Mouse (Mus musculus): ENCODE measurements around the gene Pycr2. TPM values are rescaled to one million over a fixed set of nuclear protein-coding genes. Genes with fewer than 3 reads are reported as not detected.

Pycr2 gene
- 28.4 and 32.0 TPM in 2 replicates for polyA plus RNA-seq (2012; rRNA removed; ENCODE audit: low replicate concordance)

DNA sequence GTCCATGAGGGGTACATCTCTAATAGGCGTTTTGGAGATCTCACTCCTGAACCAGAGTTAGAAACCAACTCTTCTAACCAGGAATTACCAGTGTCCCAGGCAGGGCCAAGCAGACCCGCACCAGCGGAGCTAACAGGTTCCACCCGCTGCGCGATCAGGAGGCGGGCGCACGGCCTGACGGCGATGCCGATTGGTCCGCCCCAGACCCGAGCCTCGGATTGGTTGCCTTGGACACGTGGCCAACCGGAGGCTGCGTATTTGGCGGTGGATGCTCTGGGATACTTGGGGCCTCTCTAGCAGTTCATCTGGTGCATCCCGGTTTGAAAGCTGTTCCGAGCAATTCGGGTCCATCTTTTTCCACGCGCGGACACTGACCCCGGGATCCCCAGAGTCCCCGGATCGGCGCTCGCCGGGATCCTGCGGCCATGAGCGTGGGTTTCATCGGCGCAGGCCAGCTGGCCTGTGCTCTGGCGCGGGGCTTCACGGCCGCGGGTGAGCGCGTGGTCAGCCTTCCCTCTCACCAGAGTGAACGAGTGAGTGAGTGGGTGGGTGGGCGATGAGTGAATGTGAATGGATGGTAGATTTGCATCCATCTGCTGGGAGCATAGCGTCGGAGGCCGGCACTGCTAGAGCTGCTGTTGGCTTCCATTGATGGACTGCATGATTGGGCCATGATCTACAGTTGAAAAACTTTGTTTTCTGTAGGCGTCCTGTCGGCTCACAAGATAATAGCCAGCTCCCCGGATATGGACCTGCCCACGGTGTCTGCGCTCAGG is at the start of gene Pycr2:
Gene Pycr2, plus strand, starts transcription at position 255 of the 776 bp plus-strand sequence.

DNA sequence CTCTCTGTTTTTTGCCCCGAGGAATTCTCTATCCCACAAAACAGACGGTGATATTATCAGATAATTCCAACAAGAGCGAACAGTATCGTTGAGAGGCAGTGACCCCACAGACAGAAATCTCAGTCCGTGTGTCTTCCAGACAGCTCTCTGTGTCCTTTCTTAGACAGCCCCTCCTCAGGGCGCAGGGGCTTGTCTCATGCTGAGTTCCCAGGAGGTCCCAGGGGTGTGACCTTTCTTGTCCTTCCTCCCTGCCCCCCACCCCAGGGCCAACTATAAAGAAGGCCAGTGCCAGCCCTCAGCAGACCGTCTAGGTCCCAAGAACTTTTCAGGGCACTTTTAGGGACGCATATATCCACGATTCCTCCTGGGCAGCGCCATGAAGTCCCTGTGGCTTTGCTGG is 11.3 kb upstream of the Pycr2 start, which contains the start of gene Lefty2:
Gene Lefty2, plus strand, starts transcription at position 301 of the 400 bp plus-strand sequence.

DNA sequence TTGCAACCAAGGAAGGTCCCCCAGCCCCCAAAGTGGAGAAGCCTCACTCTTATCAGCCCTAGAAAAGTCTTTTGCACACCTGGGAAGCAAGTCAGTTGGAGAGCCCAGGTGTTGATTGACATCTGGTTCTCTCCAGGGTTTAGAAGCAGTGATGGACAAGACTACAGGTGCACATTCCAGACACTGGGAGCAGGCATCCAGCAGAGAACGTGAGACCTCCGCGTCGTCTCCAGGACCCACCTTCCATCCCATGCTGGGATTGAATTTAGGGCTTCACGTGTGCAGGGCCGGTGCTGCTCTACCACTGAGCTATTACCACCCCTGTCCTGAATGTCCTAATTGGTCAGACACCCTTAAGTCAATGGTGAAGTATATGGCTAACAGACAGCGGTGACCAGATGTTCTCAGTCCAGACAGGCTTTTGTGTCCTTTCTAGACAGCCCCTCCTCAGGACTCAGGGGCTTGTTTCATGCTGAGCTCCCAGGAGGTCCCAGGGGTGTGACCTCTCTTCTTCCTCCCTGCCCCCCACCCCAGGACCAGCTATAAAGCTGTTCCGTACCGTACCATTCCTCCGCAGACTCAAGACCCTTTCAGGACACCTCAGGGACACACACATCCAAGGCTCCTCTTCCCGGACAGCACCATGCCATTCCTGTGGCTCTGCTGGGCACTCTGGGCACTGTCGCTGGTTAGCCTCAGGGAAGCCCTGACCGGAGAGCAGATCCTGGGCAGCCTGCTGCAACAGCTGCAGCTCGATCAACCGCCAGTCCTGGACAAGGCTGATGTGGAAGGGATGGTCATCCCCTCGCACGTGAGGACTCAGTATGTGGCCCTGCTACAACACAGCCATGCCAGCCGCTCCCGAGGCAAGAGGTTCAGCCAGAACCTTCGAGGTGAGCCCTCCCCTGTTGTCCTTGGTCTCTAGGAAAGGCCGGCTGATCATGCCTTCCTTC is 30.6 kb downstream of the Pycr2 start, which contains the start of gene Lefty1:
Gene Lefty1, plus strand, starts transcription at position 556 of the 953 bp plus-strand sequence.

DNA sequence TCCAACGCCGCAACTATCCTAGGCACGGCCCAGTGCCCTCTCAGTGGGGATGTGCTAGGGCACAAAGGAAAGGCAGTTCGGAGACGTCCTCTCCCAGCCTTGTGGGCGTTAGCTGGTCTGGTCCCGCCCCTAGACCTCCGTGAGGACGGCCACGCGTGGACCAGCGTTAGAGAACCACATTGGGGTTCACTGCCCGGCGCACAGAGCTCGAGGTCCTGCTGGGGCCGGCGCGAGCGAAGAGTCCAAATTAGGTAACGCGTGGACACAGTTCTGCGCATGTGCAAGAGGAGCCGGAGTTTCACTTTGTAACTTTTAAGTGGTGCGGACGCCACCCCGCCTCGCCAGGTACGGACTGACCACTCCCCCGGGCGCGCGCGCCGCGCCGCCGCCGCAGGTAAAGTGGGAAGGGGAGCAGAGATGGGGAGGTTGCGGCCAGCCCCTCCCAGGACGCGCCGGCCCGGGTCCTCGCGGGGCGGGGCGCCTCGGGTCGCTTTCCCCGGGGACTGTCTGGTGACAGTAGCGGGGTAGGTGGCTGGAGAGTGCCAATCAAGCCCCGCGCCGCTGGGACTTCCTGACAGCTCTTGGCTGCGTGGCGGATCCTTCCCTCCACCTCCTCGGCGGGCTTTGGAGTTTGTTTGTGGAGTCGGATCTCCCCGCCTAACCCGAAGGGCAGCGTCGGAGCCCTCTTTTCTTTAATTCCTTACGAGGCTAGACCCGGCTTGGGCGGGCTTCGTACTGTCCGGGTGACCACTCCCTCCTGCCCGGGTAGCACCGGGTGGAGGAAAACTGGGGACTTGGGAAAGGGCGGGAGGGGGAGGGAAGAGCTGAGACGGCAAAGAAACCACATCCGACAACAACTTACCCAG is 38.3 kb downstream of the Pycr2 start, which contains the start of gene Tmem63a:
Gene Tmem63a, plus strand, starts transcription at position 179 of the 866 bp plus-strand sequence.

Other genes starting within 250 kb of the Pycr2 start
- gene Mixl1, start 207.3 kb upstream of the Pycr2 start, polyA plus RNA-seq (2012; rRNA removed; ENCODE audit: low replicate concordance): not detected in 2 replicates
- gene Acbd3, start 178.2 kb upstream of the Pycr2 start, polyA plus RNA-seq (2012; rRNA removed; ENCODE audit: low replicate concordance): 5.5 and 6.4 TPM in 2 replicates
- gene H3f3a, start 90.3 kb upstream of the Pycr2 start, polyA plus RNA-seq (2012; rRNA removed; ENCODE audit: low replicate concordance): 83.1 TPM in 2 replicates
- gene Sde2, start 53.2 kb upstream of the Pycr2 start, polyA plus RNA-seq (2012; rRNA removed; ENCODE audit: low replicate concordance): 1.9 and 2.2 TPM in 2 replicates
- gene Lefty2, start 11.2 kb upstream of the Pycr2 start, polyA plus RNA-seq (2012; rRNA removed; ENCODE audit: low replicate concordance): not detected in 2 replicates
- 4.3 and 5.2 TPM in 2 replicates for gene Lefty1, start 30.7 kb downstream of the Pycr2 start, polyA plus RNA-seq (2012; rRNA removed; ENCODE audit: low replicate concordance)
- gene Tmem63a, start 38.1 kb downstream of the Pycr2 start, polyA plus RNA-seq (2012; rRNA removed; ENCODE audit: low replicate concordance): 16.7 and 35.3 TPM in 2 replicates
- gene Ephx1, start 116.6 kb downstream of the Pycr2 start, polyA plus RNA-seq (2012; rRNA removed; ENCODE audit: low replicate concordance): 11.5 and 41.9 TPM in 2 replicates
- not detected in 2 replicates for gene 9130409I23Rik, start 146.9 kb downstream of the Pycr2 start, polyA plus RNA-seq (2012; rRNA removed; ENCODE audit: low replicate concordance)
- 1.8 and 3.4 TPM in 2 replicates for gene Nvl, start 239.9 kb downstream of the Pycr2 start, polyA plus RNA-seq (2012; rRNA removed; ENCODE audit: low replicate concordance)
- gene Cnih4, start 240.4 kb downstream of the Pycr2 start, polyA plus RNA-seq (2012; rRNA removed; ENCODE audit: low replicate concordance): 8.4 and 10.1 TPM in 2 replicates